Mouse (Mus musculus): ENCODE data around the gene Frmd4a. TPM values are rescaled to one million over a fixed set of nuclear protein-coding genes. Genes with fewer than 3 reads are reported as not detected.

Gene Frmd4a
- polyA plus RNA-seq, 2 experiments: 39.6 to 47.0 TPM

DNA sequence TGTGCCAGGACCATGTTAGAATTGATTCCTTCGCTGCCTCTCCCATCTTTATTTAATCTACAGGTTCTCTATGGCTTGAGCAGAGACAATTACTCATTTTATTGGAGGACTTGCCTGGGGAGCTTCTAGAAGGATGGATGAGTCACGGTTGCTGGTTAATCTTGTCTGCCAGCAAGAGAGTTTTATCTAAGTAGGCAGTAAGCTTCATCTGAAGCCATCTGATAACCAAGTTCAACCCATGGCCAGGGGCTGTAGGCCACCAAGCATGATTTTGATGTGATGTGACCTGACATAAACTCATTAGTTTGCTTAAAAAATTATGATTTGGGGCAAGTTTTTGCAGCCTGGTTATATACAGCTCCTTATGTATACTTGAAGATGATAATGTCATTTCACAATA lies 38.0 kb downstream of the Frmd4a start:
- no peaks in the 10 kb centered on the region for H3K36me3 ChIP-seq (ENCODE audit: control insufficient read depth, insufficient read depth, low read length)
- H3K4me2 ChIP-seq (replicated peaks; ENCODE audit: low read depth, low read length, severe bottlenecking): no peak overlapping the region
- no peaks in the 10 kb centered on the region for H3K4me1 ChIP-seq (ENCODE audit: control insufficient read depth, insufficient read depth, low read length)
- no peak overlapping the region for H3K27ac ChIP-seq (replicated peaks; ENCODE audit: low read depth, low read length)
- H3K27me3 ChIP-seq (ENCODE audit: control insufficient read depth, insufficient read depth, low read length): no peaks in the 10 kb centered on the region
- H3K9ac ChIP-seq (ENCODE audit: low read depth, low read length, severe bottlenecking): no peak overlapping the region
- ATAC-seq (ENCODE audit: low FRiP score, low read depth): no peak
- 75% methylated on average over 2 of the region's 2 CpGs for WGBS
- H3K4me3 ChIP-seq (replicated peaks; ENCODE audit: low read length): no peak overlapping the region
- no peak for DNase-seq (ENCODE audit: low spot score)
- no peak for TF ChIP-seq POLR2A (IDR thresholded peaks at IDR 0.05; ENCODE audit: borderline replicate concordance, extremely low read depth, insufficient read depth, insufficient read length)
- no peaks in the 10 kb centered on the region for H3K9me3 ChIP-seq (ENCODE audit: control insufficient read depth, low read length)

DNA sequence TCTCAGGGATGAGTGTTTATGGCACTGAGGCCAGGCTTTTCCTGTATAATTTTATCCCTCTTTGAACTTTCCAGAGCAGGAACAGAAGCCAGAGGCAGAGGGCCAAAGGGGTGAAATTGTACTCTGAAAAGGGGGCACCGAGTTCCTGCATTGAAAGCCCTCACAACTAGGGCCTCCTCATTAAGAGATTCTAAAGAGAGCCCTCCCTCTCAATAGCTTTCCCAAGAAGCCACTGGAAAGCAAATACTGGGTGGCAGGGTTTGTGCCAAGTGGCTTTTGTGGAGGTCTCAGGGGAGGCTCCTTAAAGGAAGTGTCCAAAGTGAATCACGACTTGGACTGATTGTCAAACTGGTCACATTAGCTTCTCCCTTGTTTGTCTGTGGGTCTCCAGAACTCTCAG lies 43.2 kb downstream of the Frmd4a start:
- no peak overlapping the region for H3K4me3 ChIP-seq (replicated peaks; ENCODE audit: low read length)
- no peaks in the 10 kb centered on the region for H3K36me3 ChIP-seq (ENCODE audit: control insufficient read depth, insufficient read depth, low read length)
- no peak for TF ChIP-seq POLR2A (IDR thresholded peaks at IDR 0.05; ENCODE audit: borderline replicate concordance, extremely low read depth, insufficient read depth, insufficient read length)
- H3K4me2 ChIP-seq (replicated peaks; ENCODE audit: low read depth, low read length, severe bottlenecking): no peak overlapping the region
- no peak for DNase-seq (ENCODE audit: low spot score)
- no peak overlapping the region for H3K9ac ChIP-seq (ENCODE audit: low read depth, low read length, severe bottlenecking)
- no peak for ATAC-seq (ENCODE audit: low FRiP score, low read depth)
- 39% methylated on average over 2 of the region's 2 CpGs for WGBS
- no peaks in the 10 kb centered on the region for H3K4me1 ChIP-seq (ENCODE audit: control insufficient read depth, insufficient read depth, low read length)
- no peaks in the 10 kb centered on the region for H3K9me3 ChIP-seq (ENCODE audit: control insufficient read depth, low read length)
- no peak overlapping the region for H3K27ac ChIP-seq (replicated peaks; ENCODE audit: low read depth, low read length)
- H3K27me3 ChIP-seq (ENCODE audit: control insufficient read depth, insufficient read depth, low read length): no peaks in the 10 kb centered on the region

DNA sequence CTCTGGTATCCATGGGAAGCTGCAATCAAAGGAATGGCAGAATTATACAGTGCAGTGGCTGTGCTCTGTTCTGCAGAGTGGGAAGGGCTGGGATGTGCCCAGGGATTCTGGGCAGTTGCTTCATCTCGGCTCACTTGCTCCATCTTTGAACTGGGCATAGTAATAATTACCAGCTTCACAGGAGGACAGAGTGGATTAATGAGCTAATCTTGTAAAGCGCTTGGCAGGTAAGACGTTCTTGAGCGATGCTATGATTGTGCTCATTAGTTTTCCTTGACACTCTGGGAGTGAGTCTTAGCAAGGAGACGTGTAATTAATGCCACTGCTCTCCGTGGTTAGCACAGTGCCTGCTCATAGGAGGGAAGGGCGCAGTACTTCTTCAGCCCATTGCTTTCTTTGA lies 54.3 kb downstream of the Frmd4a start:
- H3K4me3 ChIP-seq (replicated peaks; ENCODE audit: low read length): no peak overlapping the region
- H3K4me2 ChIP-seq (replicated peaks; ENCODE audit: low read depth, low read length, severe bottlenecking): no peak overlapping the region
- ATAC-seq (ENCODE audit: low FRiP score, low read depth): no peak
- H3K4me1 ChIP-seq (ENCODE audit: control insufficient read depth, insufficient read depth, low read length): no peaks in the 10 kb centered on the region
- no peak overlapping the region for H3K27ac ChIP-seq (replicated peaks; ENCODE audit: low read depth, low read length)
- no peaks in the 10 kb centered on the region for H3K36me3 ChIP-seq (ENCODE audit: control insufficient read depth, insufficient read depth, low read length)
- DNase-seq (ENCODE audit: low spot score): no peak
- no peak overlapping the region for H3K9ac ChIP-seq (ENCODE audit: low read depth, low read length, severe bottlenecking)
- 36% methylated on average over 7 of the region's 7 CpGs for WGBS
- no peaks in the 10 kb centered on the region for H3K27me3 ChIP-seq (ENCODE audit: control insufficient read depth, insufficient read depth, low read length)
- TF ChIP-seq POLR2A (IDR thresholded peaks at IDR 0.05; ENCODE audit: borderline replicate concordance, extremely low read depth, insufficient read depth, insufficient read length): no peak
- H3K9me3 ChIP-seq (ENCODE audit: control insufficient read depth, low read length): no peaks in the 10 kb centered on the region

GRCm38 (mm10) chr2:4083877-4084276 lies 66.4 kb downstream of the Frmd4a start:
- ATAC-seq (ENCODE audit: low FRiP score, low read depth): no peak
- H3K9ac ChIP-seq (ENCODE audit: low read depth, low read length, severe bottlenecking): no peak overlapping the region
- no peak for TF ChIP-seq POLR2A (IDR thresholded peaks at IDR 0.05; ENCODE audit: borderline replicate concordance, extremely low read depth, insufficient read depth, insufficient read length)
- no peaks in the 10 kb centered on the region for H3K27me3 ChIP-seq (ENCODE audit: control insufficient read depth, insufficient read depth, low read length)
- DNase-seq (ENCODE audit: low spot score): peak; percentile 16
- no peak overlapping the region for H3K4me3 ChIP-seq (replicated peaks; ENCODE audit: low read length)
- H3K36me3 ChIP-seq (ENCODE audit: control insufficient read depth, insufficient read depth, low read length): no peaks in the 10 kb centered on the region
- H3K9me3 ChIP-seq (ENCODE audit: control insufficient read depth, low read length): no peaks in the 10 kb centered on the region
- WGBS: 62% methylated on average over 6 of the region's 6 CpGs
- no peak overlapping the region for H3K27ac ChIP-seq (replicated peaks; ENCODE audit: low read depth, low read length)
- H3K4me1 ChIP-seq (ENCODE audit: control insufficient read depth, insufficient read depth, low read length): no peaks in the 10 kb centered on the region
- H3K4me2 ChIP-seq (replicated peaks; ENCODE audit: low read depth, low read length, severe bottlenecking): no peak overlapping the region

DNA sequence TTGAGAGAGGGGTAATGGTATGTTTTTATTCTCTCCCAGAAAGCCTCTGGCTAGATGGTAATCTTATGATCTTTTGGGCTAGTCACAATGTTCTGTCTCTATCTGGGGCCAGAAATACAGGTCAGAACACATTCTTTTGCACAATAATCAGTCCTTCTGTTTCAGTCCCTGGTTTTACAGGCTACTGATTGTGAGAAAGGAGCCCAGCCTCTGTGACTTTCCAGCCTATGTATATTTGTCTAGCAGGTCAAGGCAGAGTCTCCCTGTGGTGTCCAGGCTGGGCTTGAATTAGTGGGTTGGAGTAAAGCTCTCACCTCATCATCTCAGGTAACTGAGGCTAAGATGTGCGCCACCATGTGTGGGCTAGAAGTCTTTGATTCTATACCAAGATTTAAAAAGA lies 80.1 kb downstream of the Frmd4a start:
- H3K9me3 ChIP-seq (ENCODE audit: control insufficient read depth, low read length): no peaks in the 10 kb centered on the region
- no peak for ATAC-seq (ENCODE audit: low FRiP score, low read depth)
- H3K4me1 ChIP-seq (ENCODE audit: control insufficient read depth, insufficient read depth, low read length): no peaks in the 10 kb centered on the region
- no peak for TF ChIP-seq POLR2A (IDR thresholded peaks at IDR 0.05; ENCODE audit: borderline replicate concordance, extremely low read depth, insufficient read depth, insufficient read length)
- H3K4me2 ChIP-seq (replicated peaks; ENCODE audit: low read depth, low read length, severe bottlenecking): no peak overlapping the region
- H3K4me3 ChIP-seq (replicated peaks; ENCODE audit: low read length): no peak overlapping the region
- no peaks in the 10 kb centered on the region for H3K36me3 ChIP-seq (ENCODE audit: control insufficient read depth, insufficient read depth, low read length)
- H3K27me3 ChIP-seq (ENCODE audit: control insufficient read depth, insufficient read depth, low read length): no peaks in the 10 kb centered on the region
- no peak overlapping the region for H3K27ac ChIP-seq (replicated peaks; ENCODE audit: low read depth, low read length)
- H3K9ac ChIP-seq (ENCODE audit: low read depth, low read length, severe bottlenecking): no peak overlapping the region
- no peak for DNase-seq (ENCODE audit: low spot score)
- WGBS: 86% methylated on average over 1 of the region's 1 CpGs
